Mouse (Mus musculus): ENCODE results near the gene Pdia4. TPM values are rescaled to one million over a fixed set of nuclear protein-coding genes. Genes with fewer than 3 reads are reported as not detected.
"Not testable (repeated sequence)": the region's sequence is repeated elsewhere in the genome, so short reads cannot be mapped to it uniquely, and the experiment has no call there.

Gene Pdia4
- polyA plus RNA-seq, 1 experiment, result 24.7 TPM

DNA sequence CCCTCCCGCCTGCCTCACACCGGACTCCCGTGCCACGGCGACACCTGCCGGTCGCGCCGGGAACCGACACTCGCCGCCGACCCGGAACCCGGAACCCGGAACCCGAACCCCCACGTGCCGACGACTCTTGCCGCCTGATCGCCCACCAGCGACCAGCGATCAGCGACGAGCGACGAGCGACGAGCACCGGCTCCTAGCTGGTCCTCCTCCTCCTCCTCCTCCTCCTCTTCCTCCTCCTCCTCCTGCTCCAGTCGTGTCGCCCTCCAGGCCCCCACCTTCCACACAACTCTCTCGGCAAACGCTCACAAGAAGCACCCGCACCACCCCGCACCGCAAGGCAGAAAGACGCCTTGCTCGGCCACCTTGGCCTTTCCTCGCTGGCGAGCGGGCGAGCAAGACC lies 60.1 kb downstream of the Pdia4 start:
- not testable (repeated sequence) for H3K4me3 ChIP-seq (ENCODE audit: control insufficient read depth, low read depth, low read length); H3K36me3 ChIP-seq (ENCODE audit: control insufficient read depth, insufficient read depth, low read length); H3K27me3 ChIP-seq (ENCODE audit: control insufficient read depth, insufficient read depth, low read length); H3K27ac ChIP-seq (ENCODE audit: control insufficient read depth, insufficient read depth, low read depth, low read length); H3K4me1 ChIP-seq (ENCODE audit: control insufficient read depth, insufficient read depth, low read length)

DNA sequence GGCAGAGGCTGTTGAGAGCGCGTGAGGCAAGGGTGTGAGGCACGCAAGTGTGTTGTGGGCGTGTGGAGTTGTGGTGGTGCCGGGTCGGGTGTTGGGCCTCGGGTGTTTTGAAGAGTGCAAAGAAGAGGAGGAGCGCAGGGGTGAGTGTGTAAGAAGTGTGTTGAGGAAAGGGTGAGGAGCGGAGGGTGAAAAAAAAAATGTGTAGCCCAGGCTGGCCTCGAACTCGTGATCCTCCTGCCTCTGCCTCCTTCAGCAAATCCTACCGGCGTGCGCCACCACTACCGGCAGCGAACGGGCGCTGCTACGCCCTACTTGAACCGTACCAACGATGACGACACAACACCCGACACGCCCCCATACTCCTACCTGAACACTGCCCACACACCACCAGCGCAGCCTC lies 64.9 kb downstream of the Pdia4 start:
- H3K4me1 ChIP-seq (ENCODE audit: control insufficient read depth, insufficient read depth, low read length); H3K27ac ChIP-seq (ENCODE audit: control insufficient read depth, insufficient read depth, low read depth, low read length); H3K27me3 ChIP-seq (ENCODE audit: control insufficient read depth, insufficient read depth, low read length); H3K4me3 ChIP-seq (ENCODE audit: control insufficient read depth, low read depth, low read length); H3K36me3 ChIP-seq (ENCODE audit: control insufficient read depth, insufficient read depth, low read length): not testable (repeated sequence)

DNA sequence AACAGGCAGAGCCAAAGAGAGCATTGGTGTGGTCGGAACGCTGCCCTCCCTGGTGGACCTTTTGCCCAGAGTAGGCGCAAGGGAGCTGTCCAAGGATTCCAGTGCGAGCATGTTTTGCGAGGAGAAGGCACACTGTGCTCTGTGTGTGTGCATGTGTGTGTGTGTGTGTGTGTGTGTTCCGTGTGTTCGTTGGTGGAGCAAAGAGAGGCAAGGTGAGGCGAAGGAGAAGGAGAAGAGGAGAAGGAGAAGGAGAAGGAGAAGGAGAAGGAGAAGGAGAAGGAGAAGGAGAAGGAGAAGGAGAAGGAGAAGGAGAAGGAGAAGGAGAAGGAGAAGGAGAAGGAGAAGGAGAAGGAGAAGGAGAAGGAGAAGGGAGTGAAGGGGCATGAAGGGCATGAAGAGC lies 65.3 kb downstream of the Pdia4 start:
- not testable (repeated sequence) for H3K4me1 ChIP-seq (ENCODE audit: control insufficient read depth, insufficient read depth, low read length); H3K36me3 ChIP-seq (ENCODE audit: control insufficient read depth, insufficient read depth, low read length); H3K27ac ChIP-seq (ENCODE audit: control insufficient read depth, insufficient read depth, low read depth, low read length); H3K4me3 ChIP-seq (ENCODE audit: control insufficient read depth, low read depth, low read length); H3K27me3 ChIP-seq (ENCODE audit: control insufficient read depth, insufficient read depth, low read length)

Other genes starting within 250 kb of the Pdia4 start
- gene Ezh2, start 218.1 kb downstream of the Pdia4 start, polyA plus RNA-seq (2012; rRNA removed), result 39.5 and 50.5 TPM in 2 replicates
- 0.85 and 1.0 TPM in 2 replicates for gene Zfp786, start 17.4 kb upstream of the Pdia4 start, polyA plus RNA-seq (2012; rRNA removed)
- gene Zfp398, start 22.2 kb upstream of the Pdia4 start, polyA plus RNA-seq (2012; rRNA removed), result 5.8 and 6.4 TPM in 2 replicates
- gene Zfp282, start 63.8 kb upstream of the Pdia4 start, polyA plus RNA-seq (2012; rRNA removed), result 1.2 and 1.4 TPM in 2 replicates
- gene Zfp212, start 107.0 kb upstream of the Pdia4 start, polyA plus RNA-seq (2012; rRNA removed), result 11.3 and 12.3 TPM in 2 replicates
- 62.3 and 67.9 TPM in 2 replicates for gene Zfp956, start 140.0 kb upstream of the Pdia4 start, polyA plus RNA-seq (2012; rRNA removed)
- gene Zfp777, start 235.5 kb upstream of the Pdia4 start, polyA plus RNA-seq (2012; rRNA removed), result 3.0 and 5.2 TPM in 2 replicates

All from testis, adult 2 months (tissue).